Mouse (Mus musculus): ENCODE measurements around the gene Pagr1b.

- TF ChIP-seq POLR2A (IDR thresholded peaks at IDR 0.05; ENCODE audit: borderline replicate concordance, extremely low read depth, insufficient read depth, insufficient read length, poor library complexity, severe bottlenecking) (no peak), CTCF (IDR thresholded peaks at IDR 0.05; ENCODE audit: borderline replicate concordance, extremely low read depth, insufficient read depth, insufficient read length) (no peak)
Measured at GRCm38 (mm10) chr7:127008239-127009019, 7.9 kb downstream of the Pagr1b start.
